Mouse (Mus musculus): Measurements from ENCODE around the gene Rgl3.

DNA sequence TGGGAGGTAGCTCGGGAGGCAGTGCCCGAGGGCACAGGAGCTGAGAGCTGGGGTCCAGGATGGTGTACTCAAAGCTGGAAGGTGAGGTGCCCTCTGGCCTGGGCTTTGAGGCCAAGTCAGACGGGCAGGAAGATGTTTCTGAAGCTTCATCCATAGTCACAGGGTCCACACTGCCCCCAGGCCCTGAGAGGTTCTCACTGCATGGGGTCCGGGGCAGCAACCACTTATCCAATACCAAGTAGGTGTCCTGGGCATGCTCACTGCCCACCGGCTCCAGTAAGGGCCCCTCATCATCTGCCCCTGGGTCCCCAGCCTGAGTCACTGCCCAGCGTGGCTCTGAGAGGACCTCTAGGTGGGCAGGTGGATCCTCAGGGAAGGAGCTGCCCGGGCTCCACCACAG is 30.0 kb downstream of the Rgl3 start:
- no peak for TF ChIP-seq CTCF (IDR thresholded peaks at IDR 0.05; ENCODE audit: low read depth, low read length)
- TF ChIP-seq POLR2A (IDR thresholded peaks at IDR 0.05; ENCODE audit: extremely low read depth, insufficient read depth, low read length), result no peak
